Mouse (Mus musculus): Measurements from ENCODE around the gene Ssbp2. TPM values are rescaled to one million over a fixed set of nuclear protein-coding genes. Genes with fewer than 3 reads are reported as not detected.

Ssbp2 gene
- polyA plus RNA-seq, 1 experiment from 2014 or later, result 198 TPM

GRCm38 (mm10) chr13:91749981-91750380 lies 289.9 kb downstream of the Ssbp2 start:
- H3K9me3 ChIP-seq (replicated peaks; ENCODE audit: control insufficient read depth, low read length), result no peaks in the 10 kb centered on the region
- no peak for DNase-seq (ENCODE audit: low spot score)

More at GRCm38 (mm10) chr13:91749981-91750380, 289.9 kb downstream of the Ssbp2 start:
- 65% methylated on average over 4 of the region's 4 CpGs for WGBS
- Histone ChIP-seq H3K9ac (replicated peaks; ENCODE audit: low read length) (no peak overlapping the region), H3K36me3 (replicated peaks; ENCODE audit: control insufficient read depth, insufficient read depth, low read depth, low read length) (no peaks in the 10 kb centered on the region), H3K4me3 (ENCODE audit: low read depth, low read length) (no peak overlapping the region), H3K4me1 (ENCODE audit: control insufficient read depth, insufficient read depth, low read length) (no peaks in the 10 kb centered on the region), H3K27ac (replicated peaks; ENCODE audit: low read depth, low read length) (no peak overlapping the region), H3K27me3 (ENCODE audit: control insufficient read depth, insufficient read depth, low read length) (no peaks in the 10 kb centered on the region), H3K4me2 (ENCODE audit: low read depth, low read length) (no peak overlapping the region)
- ATAC-seq (replicated peaks; ENCODE audit: insufficient number of reproducible peaks, low FRiP score, low TSS enrichment, low read depth), result no peak

Small RNA genes lying within 50 kb of the gene (microRNA-seq; reads per million reads assigned to microRNA genes)
- not detected for gene Gm27656 (ENCODE audit: borderline number of aligned reads)

Other genes starting within 250 kb of the Ssbp2 start
- 16.3 and 16.6 TPM in 2 replicates for gene Atg10, start 236.3 kb upstream of the Ssbp2 start, polyA plus RNA-seq (2014; fragmentation: Nextera tagmentation; extraction: Ambion mirVana)